8 mouse cellular contexts compared by ENCODE assay signal in genomic region chr9:71484871-71485474, GRCm38 (mm10). TPM values are rescaled to one million over a fixed set of nuclear protein-coding genes. Genes with fewer than 3 reads are reported as not detected.
A peak's percentile ranks its signal among the peaks of the same experiment; 100 is the strongest.
DNase-seq lines count a peak whose midpoint lies in the region; ATAC-seq and TF ChIP-seq lines count a peak whose summit lies in the region.

No protein-coding gene starts in this region.

- DNase-seq in heart, postnatal 4 days, result no peak
- no peak for DNase-seq in ES-E14 (ENCODE audit: low read depth, low spot score)
- DNase-seq in gonadal fat pad, adult 2 months (ENCODE audit: low read depth), result peak; percentile 20
- DNase-seq in layer of hippocampus, adult 9-10 months (ENCODE audit: low spot score), result no peak
- DNase-seq in lung, postnatal 36 days, result no peak

- no peak for ATAC-seq in heart, embryonic 13.5 days (ENCODE audit: extremely low read depth, insufficient number of reproducible peaks, low FRiP score, low TSS enrichment)
- no peak for ATAC-seq in liver, embryonic 16.5 days (ENCODE audit: low read depth)
- no peak for ATAC-seq in erythroid progenitor cell, adult 5-6 weeks (replicated peaks; ENCODE audit: low FRiP score, poor library complexity, severe bottlenecking)

- peak overlapping the region; percentile 100 for H3K4me3 ChIP-seq in heart, embryonic 13.5 days
- H3K4me3 ChIP-seq in ES-E14 (ENCODE audit: insufficient read depth in 1 of 2, low read depth in 1 of 2, low read length in 2 of 2, poor library complexity in 1 of 2, severe bottlenecking in 1 of 2), result peak overlapping the region; percentile 78 to 95
- peak overlapping the region; percentile 98 for H3K4me3 ChIP-seq in liver, embryonic 16.5 days (ENCODE audit: low read depth, low read length)

- no peaks in the 10 kb centered on the region for H3K9me3 ChIP-seq in heart, embryonic 13.5 days
- H3K9me3 ChIP-seq in ES-E14 (ENCODE audit: control insufficient read depth, insufficient read depth, low read depth, low read length), result no peaks in the 10 kb centered on the region
- H3K9me3 ChIP-seq in liver, embryonic 16.5 days (replicated peaks; ENCODE audit: control insufficient read depth, low read length), result no peaks in the 10 kb centered on the region

- peak overlapping the region; percentile 99 for H3K27ac ChIP-seq in heart, embryonic 13.5 days (replicated peaks)
- peak overlapping the region; percentile 86 for H3K27ac ChIP-seq in ES-E14 (ENCODE audit: insufficient read depth, low read depth, low read length, poor library complexity, severe bottlenecking)
- peak overlapping the region; percentile 86 for H3K27ac ChIP-seq in liver, embryonic 16.5 days (ENCODE audit: low read length)

- in situ Hi-C loops in ES-E14 (cut with MboI; ENCODE audit: low sequenced_read_pairs in 2 of 2, unreplicated experiment in 2 of 2), result no loop called here

- peaks cover 41% of the 10 kb centered on the region for H3K4me1 ChIP-seq in heart, embryonic 13.5 days
- peaks cover 0 to 3% of the 10 kb centered on the region in 2 experiments; a peak in 1 of 4 replicates for H3K4me1 ChIP-seq in ES-E14 (ENCODE audit: control insufficient read depth in 2 of 2, insufficient read depth in 2 of 2, low read length in 2 of 2, poor library complexity in 1 of 2)
- H3K4me1 ChIP-seq in liver, embryonic 16.5 days (ENCODE audit: control insufficient read depth, low read depth, low read length), result peaks cover 5% of the 10 kb centered on the region

- no peaks in the 10 kb centered on the region for H3K27me3 ChIP-seq in heart, embryonic 13.5 days (replicated peaks)
- no peaks in the 10 kb centered on the region; the same call in 1 of the 2 replicates for H3K27me3 ChIP-seq in liver, embryonic 16.5 days (ENCODE audit: control insufficient read depth, insufficient read depth, low read depth, low read length)

- peak overlapping the region; percentile 73 for H3K4me2 ChIP-seq in heart, embryonic 13.5 days
- H3K4me2 ChIP-seq in liver, embryonic 16.5 days (ENCODE audit: low read depth, low read length), result peak overlapping the region; percentile 77

- 2% methylated on average over 14 of the region's 14 CpGs for WGBS in heart, embryonic 13.5 days
- 2% methylated on average over 14 of the region's 14 CpGs for WGBS in liver, embryonic 16.5 days (ENCODE audit: insufficient replicate concordance)

- H3K36me3 ChIP-seq in heart, embryonic 13.5 days, result peaks cover 40% of the 10 kb centered on the region
- H3K36me3 ChIP-seq in ES-E14 (ENCODE audit: control insufficient read depth, insufficient read depth, low read length, poor library complexity, severe bottlenecking), result peaks cover 28% of the 10 kb centered on the region
- H3K36me3 ChIP-seq in liver, embryonic 16.5 days (ENCODE audit: control insufficient read depth, insufficient read depth), result peaks cover 31% of the 10 kb centered on the region

- H3K9ac ChIP-seq in heart, embryonic 13.5 days, result peak overlapping the region; percentile 100
- peak overlapping the region; percentile 98 for H3K9ac ChIP-seq in ES-E14 (ENCODE audit: insufficient read depth, low read depth, low read length, poor library complexity, severe bottlenecking)
- peak overlapping the region; percentile 94 for H3K9ac ChIP-seq in liver, embryonic 16.5 days (ENCODE audit: low read depth, low read length)

TF ChIP-seq in ES-E14, 5 proteins besides CTCF, POLR2A, EP300 and RAD21:
- TF ChIP-seq CHD2 (IDR thresholded peaks at IDR 0.05; ENCODE audit: low read depth, low read length) (no peak), ZNF384 (IDR thresholded peaks at IDR 0.05; ENCODE audit: low read depth, low read length) (no peak), MAFK (IDR thresholded peaks at IDR 0.05; ENCODE audit: insufficient read depth, low read depth, low read length) (no peak), ZC3H11A (IDR thresholded peaks at IDR 0.05; ENCODE audit: borderline replicate concordance, low read depth, low read length) (no peak), HCFC1 (IDR thresholded peaks at IDR 0.05; ENCODE audit: borderline replicate concordance, insufficient read depth, low read length) (no peak)

RNA-seq across cellular contexts. Expression of gene Polr2m, which starts 0.8 kb away (rescaled TPM):
- polyA plus RNA-seq in heart, embryonic 13.5 days (2015; fragmentation: Nextera tagmentation; extraction: Ambion mirVana), result 356 and 358 TPM in 2 replicates
- total RNA-seq in heart, postnatal 4 days (2021), result 100 to 1,000 TPM; 299 to 302 TPM
- total RNA-seq in ES-E14 (2012; rRNA removed), result 119 and 163 TPM in 2 replicates
- 570 and 1,041 TPM in 2 replicates for polyA plus RNA-seq in gonadal fat pad, adult 2 months (2012; rRNA removed)
- polyA plus RNA-seq in liver, embryonic 16.5 days (2015; fragmentation: Nextera tagmentation; extraction: Ambion mirVana), result 96.5 and 97.6 TPM in 2 replicates
- total RNA-seq in erythroid progenitor cell, adult 5-6 weeks (2015; ENCODE audit: low replicate concordance), result 28.1 and 33.9 TPM in 2 replicates
- total RNA-seq in erythroid progenitor cell, adult 5-6 weeks (2017; ENCODE audit: low replicate concordance), result 31.2 and 47.0 TPM in 2 replicates
